In the genomic region with DNA sequence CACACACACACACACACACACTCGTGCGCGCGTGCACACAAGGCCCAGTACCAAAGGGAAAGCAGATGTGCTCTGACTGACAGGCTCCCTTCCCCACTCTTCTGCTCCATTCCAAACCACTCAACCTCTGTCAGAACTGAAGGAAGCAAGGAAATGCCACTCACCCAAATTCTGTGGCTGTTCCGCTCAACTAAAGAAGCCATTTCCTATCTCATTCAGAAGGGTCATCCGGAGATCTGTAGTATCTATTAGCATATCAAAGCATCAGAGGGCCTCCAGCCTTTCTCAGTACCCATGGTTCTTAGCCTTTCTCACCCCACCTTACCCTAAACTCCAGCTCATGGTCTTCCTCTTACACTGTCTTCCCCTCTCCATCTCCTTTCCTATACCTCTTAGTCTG, we compare ENCODE assay signal across 26 mouse cellular contexts.
"Had no signal": no experiment of that assay in that cellular context is flagged by ENCODE, and none has a peak within 500 bp of the region (broad histone marks: within the 10 kb centered on the region; RNA-seq: fewer than 3 reads in every experiment).

No protein-coding gene starts in this region.

- DNase-seq: gastrocnemius, adult 2 months; gastrocnemius, postnatal 10 days; gastrocnemius, postnatal 25 days; heart, adult 18-20 months; heart, postnatal 10 days; kidney, adult 11 months; kidney, adult 2 months; kidney, adult 9 months; kidney, postnatal 14 days; kidney, postnatal 36 days; layer of hippocampus, adult 9-11 months; layer of hippocampus, postnatal 36 days; left cerebral cortex, postnatal 4 days had no signal

- H3K27ac ChIP-seq: gastrocnemius, adult 2 months; heart, embryonic 10.5 days; hindbrain, embryonic 13.5 days; hindbrain, embryonic 15.5 days; hindbrain, postnatal 0 days; kidney, embryonic 15.5 days; kidney, postnatal 0 days; limb, embryonic 13.5 days; limb, embryonic 15.5 days; liver, embryonic 12.5 days; liver, embryonic 14.5 days had no signal

- H3K27me3 ChIP-seq: heart, embryonic 12.5 days; hindbrain, embryonic 13.5 days; hindbrain, embryonic 15.5 days; limb, embryonic 15.5 days; liver, embryonic 12.5 days had no signal

- H3K4me2 ChIP-seq: heart, embryonic 12.5 days; hindbrain, embryonic 13.5 days; hindbrain, embryonic 15.5 days; limb, embryonic 13.5 days; limb, embryonic 15.5 days; liver, embryonic 12.5 days had no signal

- H3K9ac ChIP-seq: heart, embryonic 12.5 days; hindbrain, embryonic 13.5 days; hindbrain, embryonic 15.5 days; kidney, embryonic 15.5 days; limb, embryonic 13.5 days; limb, embryonic 15.5 days; liver, embryonic 12.5 days; liver, embryonic 14.5 days had no signal

- H3K4me1 ChIP-seq: heart, embryonic 10.5 days; hindbrain, embryonic 13.5 days; hindbrain, embryonic 15.5 days; liver, embryonic 12.5 days had no signal

- H3K36me3 ChIP-seq: heart, embryonic 10.5 days; heart, embryonic 12.5 days; hindbrain, embryonic 13.5 days; hindbrain, embryonic 15.5 days; kidney, embryonic 15.5 days; limb, embryonic 13.5 days; limb, embryonic 15.5 days; liver, embryonic 12.5 days had no signal

- H3K9me3 ChIP-seq: heart, embryonic 10.5 days; heart, embryonic 12.5 days; hindbrain, embryonic 13.5 days; hindbrain, embryonic 15.5 days; kidney, embryonic 15.5 days; limb, embryonic 13.5 days; limb, embryonic 15.5 days; liver, embryonic 12.5 days had no signal

- H3K4me3 ChIP-seq: gastrocnemius, adult 2 months; heart, embryonic 10.5 days; heart, embryonic 12.5 days; hindbrain, embryonic 13.5 days; hindbrain, embryonic 15.5 days; kidney, embryonic 15.5 days; limb, embryonic 13.5 days; limb, embryonic 15.5 days; liver, embryonic 12.5 days had no signal

- ATAC-seq: hindbrain, postnatal 0 days; inflammation-experienced regulatory T-cells, adult 6 months; intestine, embryonic 16.5 days; liver, embryonic 12.5 days had no signal
